Mouse (Mus musculus): ENCODE measurements around the gene Coro1b.

Gene Coro1b

GRCm38 (mm10) chr19:4192251-4192985 is 44.0 kb downstream of the Coro1b start:
- no peak for DNase-seq

GRCm38 (mm10) chr19:4193129-4193528 is 44.7 kb downstream of the Coro1b start:
- no peak for DNase-seq

- DNase-seq: no peak
Observed at GRCm38 (mm10) chr19:4194021-4194724, 45.8 kb downstream of the Coro1b start.

- no peak for DNase-seq
Observed at GRCm38 (mm10) chr19:4194776-4195650, 46.6 kb downstream of the Coro1b start.

- DNase-seq: no peak
Observed at GRCm38 (mm10) chr19:4196048-4196447, 47.6 kb downstream of the Coro1b start.

GRCm38 (mm10) chr19:4196548-4196947 is 48.1 kb downstream of the Coro1b start:
- no peak for DNase-seq

GRCm38 (mm10) chr19:4197180-4197579 is 48.8 kb downstream of the Coro1b start:
- DNase-seq: no peak

- DNase-seq: peak; percentile 98 to 99
Observed at GRCm38 (mm10) chr19:4201291-4201909, 53.0 kb downstream of the Coro1b start, which contains the start of gene Rad9a. TSS of gene Rad9a (minus strand) at chr19:4201662.

GRCm38 (mm10) chr19:4202149-4202548 is 53.7 kb downstream of the Coro1b start:
- no peak for DNase-seq

- DNase-seq: no peak
Observed at GRCm38 (mm10) chr19:4203148-4203547, 54.7 kb downstream of the Coro1b start.
